Mouse (Mus musculus): Measurements from ENCODE around the gene Ctps2.
"Not testable (repeated sequence)": the region's sequence is repeated elsewhere in the genome, so short reads cannot be mapped to it uniquely, and the experiment has no call there.

Ctps2 gene

DNA sequence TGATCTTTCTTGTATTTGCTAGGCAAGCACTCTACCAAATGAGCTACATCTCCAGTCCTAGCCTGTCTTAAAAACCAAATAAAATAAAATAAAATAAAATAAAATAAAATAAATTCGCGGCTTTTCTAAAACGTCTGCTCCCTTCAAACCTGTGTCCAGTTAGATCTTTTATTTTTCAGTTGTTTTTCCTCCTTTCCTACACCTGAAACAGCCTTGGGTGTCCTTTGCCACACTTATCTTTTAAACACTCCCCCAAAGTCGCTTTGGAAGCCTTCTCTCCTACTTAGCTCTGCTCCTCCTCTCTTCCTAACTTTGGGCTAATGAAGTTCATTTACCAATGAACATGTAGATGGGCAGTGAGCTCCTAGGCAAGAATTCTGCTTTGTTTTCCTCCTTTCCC is at the start of gene Ctps2:
TSS of gene Ctps2 (plus strand) at position 301 of the 400 bp plus-strand sequence.
- DNase-seq (ENCODE audit: low read depth, low spot score): no peak

DNA sequence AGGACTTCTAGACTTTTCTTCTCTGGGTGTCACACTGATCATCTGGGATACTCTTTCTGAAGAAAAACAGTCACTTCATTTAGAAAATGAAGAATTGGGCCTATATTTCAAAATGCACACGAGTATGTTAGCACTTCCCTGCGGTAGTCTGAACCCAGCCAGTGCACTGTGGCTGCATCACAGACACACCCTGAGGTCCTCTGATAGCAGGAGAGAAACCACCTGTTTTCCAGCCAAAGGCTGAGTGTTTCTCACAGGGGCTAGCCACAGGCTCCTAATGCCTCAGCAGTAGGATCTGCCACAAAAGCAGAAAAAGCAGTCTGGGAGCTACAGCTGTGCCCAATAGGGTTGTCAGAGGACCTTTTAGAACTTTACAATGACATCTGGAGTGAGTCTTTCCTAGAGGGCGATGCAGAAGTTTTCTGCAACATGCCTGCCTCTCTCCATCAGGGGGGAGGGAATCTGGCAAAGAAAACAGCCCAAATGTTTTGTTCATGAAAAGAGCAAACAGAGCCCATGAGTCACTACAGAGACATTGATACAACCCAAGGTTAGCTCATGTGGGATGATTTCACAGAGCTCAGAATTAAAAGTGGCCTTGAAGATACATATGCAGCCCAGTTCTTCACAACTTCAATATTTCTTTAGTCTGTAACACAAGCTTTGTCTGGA is 32.6 kb upstream of the Ctps2 start:
- DNase-seq (ENCODE audit: low read depth, low spot score): no peak

DNA sequence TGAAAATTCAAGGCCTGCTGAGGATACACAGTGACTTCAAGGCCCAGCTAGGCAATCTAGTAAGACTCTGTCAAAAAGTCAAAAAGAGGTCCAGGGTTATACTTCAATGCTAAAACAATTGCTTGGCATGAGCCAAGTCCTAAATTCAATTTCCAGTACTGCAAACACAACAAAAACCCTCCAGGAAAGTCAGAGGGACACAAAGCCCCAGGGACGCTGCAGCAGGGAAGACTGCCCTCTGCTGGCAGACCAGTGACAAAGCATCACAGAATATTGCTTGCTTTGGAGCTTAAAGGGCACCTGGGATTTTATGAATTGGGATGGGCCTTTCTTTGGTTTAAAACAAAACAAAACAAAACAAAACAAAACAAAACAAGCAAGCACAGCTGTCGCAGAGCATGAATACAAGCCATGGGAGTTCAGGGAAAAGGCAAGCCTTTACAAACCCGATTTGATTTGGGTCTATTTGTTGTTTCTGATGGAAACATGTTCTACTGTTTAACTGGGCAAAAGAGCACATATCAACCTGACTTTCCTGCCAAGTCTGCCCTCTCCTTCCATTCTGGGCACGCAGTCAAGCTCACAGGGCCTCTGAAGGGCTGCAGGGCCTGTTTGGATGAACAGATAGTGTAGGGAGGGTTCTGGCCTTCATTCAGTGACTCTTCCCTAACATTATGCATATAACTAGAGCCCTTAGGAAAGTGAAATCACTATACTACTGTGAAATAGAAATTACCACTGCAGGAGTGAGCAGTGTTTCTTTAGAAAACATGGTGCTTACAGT is 29.1 kb upstream of the Ctps2 start:
- no peak for DNase-seq (ENCODE audit: low read depth, low spot score)

DNA sequence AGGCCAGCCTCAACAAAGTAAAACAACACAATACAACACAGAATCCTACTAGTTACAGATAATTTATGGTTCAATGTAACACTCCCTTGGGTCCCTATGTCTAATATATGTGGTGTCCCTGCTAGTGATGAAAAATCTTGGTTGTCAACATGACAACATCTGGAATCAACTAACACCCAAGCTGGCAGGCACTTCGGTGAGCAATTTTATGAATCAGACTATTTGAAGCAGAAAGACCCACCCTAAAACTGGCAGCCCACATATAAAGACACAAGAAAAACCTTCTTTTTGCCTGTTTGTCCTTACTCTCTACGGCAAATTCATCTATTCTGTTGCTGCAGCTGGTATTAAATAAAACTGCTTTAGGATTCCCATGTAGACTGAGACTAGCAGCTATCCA is 27.3 kb upstream of the Ctps2 start:
- no peak for DNase-seq (ENCODE audit: low read depth, low spot score)

DNA sequence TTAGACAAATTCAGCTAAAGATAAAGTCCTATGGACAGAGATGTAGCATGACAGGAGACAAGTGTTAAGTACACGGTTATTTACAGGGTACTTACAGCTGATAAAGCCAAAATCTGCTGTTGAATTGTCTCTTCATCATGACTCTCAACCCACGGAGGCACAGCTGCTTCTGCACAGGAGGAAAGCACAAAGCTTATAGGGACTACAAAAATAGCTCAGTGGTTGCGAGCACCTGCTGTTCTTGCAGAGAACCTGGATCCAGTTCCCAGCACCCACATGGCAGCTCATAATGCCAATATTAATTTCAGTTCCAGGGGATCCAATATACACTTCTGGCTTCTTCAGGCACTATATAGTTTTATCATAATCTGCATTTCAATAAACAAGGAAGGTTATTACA is 22.8 kb upstream of the Ctps2 start:
- no peak for DNase-seq (ENCODE audit: low read depth, low spot score)

DNA sequence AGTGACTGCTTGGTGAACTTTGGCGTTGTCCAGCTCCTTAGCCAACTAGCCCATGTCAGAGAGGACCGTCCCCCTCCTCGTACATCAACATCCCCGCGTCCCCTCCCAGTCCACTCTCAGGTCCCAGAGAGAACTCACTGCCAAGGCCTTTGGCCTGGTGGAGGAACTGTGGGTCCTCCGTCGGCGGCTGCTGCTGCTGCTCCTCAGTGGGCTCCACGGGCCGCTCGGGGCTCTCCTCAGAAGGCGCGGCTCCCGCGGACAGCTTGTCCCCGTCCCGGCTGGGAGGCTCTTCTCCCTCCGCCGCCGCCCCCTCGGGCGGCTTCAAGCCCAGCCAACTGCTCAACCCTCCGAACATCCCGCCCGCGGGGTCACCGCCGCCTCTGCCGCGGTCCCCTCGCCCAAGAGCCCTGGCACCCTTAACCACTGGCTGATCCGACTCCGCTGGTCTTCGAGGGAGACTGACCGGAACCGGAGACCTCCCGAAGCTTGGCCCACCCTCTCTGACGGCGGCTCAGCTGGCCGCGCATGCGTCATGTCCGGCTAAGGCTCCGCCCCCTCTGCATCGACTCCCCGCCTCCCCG is 13.0 kb upstream of the Ctps2 start, which contains the start of gene Syap1:
TSS of gene Syap1 (minus strand) at position 517 of the 581 bp plus-strand sequence.
- DNase-seq (ENCODE audit: low read depth, low spot score): peak; percentile 86

DNA sequence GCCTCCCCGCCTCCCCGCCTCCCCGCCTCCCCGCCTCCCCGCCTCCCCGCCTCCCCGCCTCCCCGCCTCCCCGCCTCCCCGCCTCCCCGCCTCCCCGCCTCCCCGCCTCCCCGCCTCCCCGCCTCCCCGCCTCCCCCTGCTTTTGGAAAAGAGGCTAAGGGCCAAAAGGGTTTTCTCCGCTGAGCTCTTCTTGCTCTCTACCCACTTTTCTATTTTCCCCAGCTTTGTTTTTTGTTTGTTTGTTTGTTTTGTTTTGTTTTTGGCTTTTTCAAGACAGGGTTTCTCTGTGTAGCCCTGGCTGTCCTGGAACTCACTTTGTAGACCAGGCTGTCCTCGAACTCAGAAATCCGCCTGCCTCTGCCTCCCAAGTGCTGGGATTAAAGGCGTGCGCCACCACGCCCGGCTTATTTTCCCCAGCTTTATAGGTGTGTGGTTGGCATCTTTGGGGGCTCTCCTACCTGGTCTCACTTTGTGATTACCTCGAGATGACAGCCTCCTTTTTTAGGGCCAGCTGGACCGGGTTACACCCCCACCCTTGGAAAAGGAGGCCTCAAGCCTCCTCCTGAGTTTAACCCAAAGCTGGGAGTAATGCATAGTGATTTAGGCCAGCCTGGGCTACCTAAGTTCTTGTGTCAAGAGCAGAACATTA is 12.3 kb upstream of the Ctps2 start:
- not testable (repeated sequence) for DNase-seq (ENCODE audit: low read depth, low spot score)

DNA sequence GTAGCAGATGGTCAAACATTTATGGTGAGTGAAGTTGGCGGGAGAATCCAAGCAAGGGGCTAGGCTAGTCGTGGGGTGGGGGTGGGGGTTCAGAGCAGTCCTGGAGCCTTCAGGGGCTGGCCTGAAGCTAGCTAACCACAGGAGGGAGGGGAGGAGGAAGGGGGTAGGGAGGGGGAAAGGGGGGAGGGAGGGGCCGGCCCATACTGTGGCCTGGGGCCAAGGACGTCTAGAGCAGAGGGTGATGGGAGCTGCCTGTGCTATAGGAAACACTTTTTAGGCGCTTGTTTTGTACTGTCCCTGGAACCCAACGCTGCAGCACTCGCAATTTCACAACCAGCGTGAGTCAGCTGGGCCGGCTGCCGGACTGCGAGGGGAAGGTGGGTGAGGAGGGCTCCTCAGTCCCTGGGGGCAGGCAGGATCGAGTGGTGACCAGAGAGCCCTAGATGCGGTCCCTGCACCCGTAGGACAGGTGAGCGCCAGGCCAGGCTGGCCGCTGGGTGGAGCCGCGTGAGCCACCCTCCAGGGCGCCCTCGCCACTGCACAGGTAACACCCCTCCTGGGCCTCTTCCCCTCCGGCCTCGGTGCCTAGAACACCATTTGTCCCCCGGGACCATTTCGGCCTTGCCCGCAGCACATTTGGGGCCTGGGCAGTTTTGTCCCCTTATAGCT is 467 bp downstream of the Ctps2 start:
- peak; percentile 12 for DNase-seq (ENCODE audit: low read depth, low spot score)

DNA sequence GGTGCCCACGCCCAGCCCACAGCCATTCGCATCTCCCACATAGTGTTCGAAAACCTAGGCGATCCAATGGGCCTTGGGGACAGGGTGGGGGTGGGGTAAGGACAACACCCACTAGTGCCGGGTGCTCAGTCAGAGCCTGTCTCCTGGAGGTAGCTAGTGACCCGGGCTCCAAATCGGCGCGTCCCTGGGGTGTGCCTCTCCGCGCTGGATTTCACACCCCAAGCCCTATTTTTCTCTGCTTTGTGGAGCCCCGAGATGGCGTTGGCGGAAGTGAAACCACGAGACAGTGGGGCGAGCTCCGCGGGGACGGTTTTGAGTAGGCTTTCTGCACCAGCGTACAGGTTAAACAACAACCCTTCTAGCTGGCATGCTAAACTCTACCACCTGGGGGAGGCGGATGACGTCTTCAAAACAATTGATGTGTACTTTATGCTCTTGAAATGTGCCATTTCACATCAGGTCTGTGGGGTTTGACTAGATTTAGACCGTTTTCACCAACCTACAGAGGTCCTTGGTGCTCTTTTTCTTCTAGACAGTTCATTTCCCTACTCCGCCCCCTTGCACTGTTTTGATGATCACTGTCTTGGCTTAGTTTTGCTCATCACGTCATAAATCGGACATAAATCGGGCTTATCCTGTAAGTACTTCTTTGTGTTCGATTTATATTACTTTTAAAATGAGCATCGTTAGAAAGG is 1.1 kb downstream of the Ctps2 start:
- peak; percentile 1 for DNase-seq (ENCODE audit: low read depth, low spot score)

DNA sequence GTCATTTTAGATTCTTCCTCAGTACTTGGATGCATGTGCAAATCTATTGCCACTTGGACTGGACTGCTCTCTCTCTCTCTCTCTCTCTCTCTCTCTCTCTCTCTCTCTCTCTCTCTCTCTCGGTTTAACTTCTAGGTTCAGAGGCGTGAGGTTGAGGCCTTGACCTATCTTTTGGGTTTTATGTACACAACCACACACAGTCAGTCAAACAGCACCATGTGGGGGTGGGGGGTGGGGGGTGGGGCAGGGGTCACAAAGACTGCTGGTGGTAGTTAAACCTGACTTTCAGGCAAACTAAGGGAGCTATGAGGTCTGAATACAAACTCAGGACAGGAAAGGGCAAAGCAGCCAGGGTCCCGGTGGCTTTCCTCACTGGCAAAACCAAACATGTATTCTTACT is 6.5 kb downstream of the Ctps2 start:
- no peak for DNase-seq (ENCODE audit: low read depth, low spot score)

DNA sequence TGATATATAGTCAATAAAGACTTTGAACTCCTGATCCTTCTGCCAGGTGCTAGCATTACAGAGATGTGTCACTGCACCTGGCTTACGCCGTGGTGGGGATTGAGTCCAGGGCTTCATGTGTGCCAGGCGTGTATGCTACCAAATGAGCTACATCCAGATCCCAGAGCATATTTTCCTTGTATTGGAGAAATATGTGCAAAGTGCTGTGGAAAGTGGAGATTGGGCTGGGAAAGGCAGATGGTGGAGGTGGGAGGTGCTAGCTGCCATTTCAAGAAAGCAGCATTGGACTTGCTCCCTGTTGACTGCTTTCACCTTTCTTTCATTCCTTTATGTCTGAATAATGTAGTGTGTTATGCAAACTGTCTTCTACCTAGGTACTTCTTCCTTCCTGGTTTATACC is 12.6 kb downstream of the Ctps2 start:
- no peak for DNase-seq (ENCODE audit: low read depth, low spot score)

DNA sequence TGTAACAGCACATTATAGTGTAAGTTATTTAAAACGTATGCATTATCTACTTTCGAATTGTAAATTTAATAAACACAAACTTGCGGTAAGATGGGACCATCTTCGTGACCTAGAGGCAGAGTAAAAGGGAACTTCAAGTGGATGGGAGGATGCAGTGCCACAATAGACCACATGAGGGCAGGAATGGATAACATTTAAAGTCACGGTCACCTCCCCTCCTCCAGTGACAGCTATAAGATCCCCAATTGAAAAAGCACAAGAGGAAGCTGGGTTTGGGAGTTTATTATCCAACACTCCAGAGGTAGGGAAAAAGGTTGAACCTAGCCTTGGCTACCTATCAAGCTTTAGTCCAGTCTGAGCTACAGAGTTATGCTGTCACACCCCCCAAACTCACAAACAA is 14.7 kb downstream of the Ctps2 start:
- DNase-seq (ENCODE audit: low read depth, low spot score): peak; percentile 8

DNA sequence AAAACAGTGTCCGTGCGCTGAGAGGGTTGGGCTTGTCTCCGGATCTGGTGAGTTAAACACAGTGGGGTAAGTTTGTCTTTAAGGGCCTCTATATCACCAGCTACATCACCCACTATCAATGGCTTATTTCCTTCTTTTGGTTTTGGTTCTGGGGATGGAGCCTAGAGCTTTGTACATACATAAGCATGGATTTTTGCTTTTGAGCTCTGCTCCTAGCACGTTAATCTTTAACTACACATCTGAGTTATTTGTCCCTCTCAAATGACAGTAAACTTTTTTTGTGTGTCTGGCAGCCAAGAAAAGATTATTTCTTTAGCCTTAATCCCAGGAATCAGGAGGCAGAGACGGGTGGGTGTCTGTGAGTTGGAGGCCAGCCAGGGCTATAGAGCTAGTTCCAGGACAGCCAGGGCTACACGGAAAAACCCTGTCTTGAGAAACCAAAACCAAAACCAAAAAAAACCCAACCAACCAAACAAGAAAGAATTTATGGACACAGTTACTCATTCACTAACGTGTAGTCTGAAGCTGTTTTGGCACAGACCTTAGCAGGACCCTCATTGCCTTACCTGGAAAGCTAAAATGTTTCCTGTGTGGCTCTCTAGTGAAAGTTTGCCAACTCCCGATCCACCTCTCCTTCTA is 20.6 kb downstream of the Ctps2 start:
- DNase-seq (ENCODE audit: low read depth, low spot score): no peak

DNA sequence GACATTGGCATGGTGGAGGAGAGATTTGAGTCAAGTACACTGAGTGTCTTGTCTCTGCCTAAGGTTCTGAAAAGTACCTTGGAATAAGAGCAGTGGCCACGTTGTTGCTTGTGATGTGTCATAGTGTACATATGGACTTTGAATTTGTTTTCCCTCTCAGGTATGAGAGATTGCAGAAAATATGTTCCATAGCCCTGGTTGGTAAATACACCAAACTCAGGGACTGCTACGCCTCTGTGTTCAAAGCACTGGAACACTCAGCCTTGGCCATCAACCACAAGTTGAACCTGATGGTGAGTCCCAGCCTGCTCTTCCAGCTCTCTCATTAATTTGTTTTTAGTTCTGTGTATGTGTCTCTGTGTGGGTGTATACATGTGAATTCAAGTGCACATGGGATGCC is 30.4 kb downstream of the Ctps2 start:
- no peak for DNase-seq (ENCODE audit: low read depth, low spot score)

DNA sequence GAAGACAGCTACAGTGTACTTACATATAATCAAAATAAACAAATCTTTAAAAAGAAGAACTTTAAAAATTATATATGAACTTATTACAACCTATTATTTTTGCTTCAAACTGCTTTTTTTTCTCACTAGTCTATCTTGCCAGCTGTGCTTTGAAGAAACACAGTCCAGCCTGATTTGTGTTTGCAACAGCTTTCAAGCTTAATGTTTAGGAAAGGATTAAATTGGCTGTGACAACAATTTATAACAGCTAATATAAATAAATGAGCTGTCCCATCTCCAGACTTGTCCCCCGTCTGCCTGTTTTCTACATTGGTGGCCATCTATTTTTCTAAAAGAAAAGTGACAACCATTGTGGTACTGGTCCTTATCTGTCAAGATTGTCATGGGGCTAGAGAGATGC is 41.0 kb downstream of the Ctps2 start:
- no peak for DNase-seq (ENCODE audit: low read depth, low spot score)

DNA sequence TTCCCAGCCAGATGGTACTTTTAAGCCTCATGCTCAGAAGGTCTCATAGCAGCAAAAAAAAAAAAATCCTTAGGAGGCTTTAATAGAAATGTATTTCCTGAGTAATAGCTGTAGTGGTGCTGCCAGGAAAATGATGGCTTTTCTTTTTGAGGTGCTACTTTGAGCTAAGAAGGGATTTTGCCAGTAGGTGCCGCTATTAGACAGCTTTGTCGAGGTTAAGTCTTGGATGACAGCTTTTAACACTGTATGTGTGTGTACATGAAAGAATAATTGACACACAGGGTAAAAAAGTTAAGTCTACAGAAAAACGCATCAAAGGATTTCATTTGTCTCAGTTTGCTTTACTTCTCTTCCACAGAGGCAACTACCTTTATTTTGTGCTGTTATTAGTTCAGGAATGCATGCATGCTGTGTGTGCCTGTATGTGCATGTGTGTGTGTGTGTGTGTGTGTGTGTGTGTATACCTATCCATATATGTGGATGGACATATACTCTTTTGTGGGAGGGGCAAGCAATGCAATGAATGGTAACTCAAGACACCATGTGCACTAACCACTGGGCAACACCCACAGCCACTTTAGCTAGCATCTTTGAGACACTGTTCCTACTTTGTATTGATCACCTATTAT is 48.9 kb downstream of the Ctps2 start:
- DNase-seq (ENCODE audit: low read depth, low spot score): peak; percentile 0

DNA sequence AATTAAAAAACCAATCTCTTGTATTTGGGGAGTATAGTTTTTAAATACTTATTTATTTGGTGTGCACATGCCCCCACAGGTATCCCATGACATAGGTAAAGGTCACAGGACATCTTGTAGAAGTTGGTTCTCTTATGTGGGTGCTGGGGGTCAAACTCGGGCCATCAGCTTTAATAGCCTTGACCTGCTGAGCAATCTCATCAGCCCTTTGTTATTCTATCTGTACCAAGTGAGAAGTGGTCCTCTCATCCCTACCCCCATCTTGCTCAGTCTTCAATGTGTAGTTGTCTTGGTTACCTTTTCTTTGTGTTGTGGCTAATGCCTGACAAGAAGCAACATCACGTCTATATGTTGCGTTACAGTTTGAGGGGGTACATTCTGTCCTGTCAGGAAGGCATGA is 56.9 kb downstream of the Ctps2 start:
- no peak for DNase-seq (ENCODE audit: low read depth, low spot score)

DNA sequence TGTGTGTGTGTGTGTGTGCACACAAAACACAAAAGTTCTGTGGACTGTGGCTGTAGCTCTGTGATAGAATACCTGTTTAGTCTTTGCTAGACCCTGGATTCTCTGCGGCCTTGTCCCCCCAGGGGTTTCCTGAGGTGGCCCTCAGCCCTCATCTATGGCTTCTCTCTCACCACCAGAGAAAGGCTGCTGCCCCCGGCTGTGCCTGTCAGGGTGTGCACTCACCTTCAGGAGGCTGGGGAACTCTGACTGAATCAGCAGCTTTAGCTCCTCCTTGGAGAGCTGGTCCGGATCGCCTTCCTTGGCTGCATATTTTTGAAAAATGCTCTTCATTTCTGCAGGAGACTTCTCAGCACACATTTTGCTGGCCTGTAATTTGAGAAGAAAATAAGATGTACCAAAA is 62.8 kb downstream of the Ctps2 start:
- DNase-seq (ENCODE audit: low read depth, low spot score): no peak

DNA sequence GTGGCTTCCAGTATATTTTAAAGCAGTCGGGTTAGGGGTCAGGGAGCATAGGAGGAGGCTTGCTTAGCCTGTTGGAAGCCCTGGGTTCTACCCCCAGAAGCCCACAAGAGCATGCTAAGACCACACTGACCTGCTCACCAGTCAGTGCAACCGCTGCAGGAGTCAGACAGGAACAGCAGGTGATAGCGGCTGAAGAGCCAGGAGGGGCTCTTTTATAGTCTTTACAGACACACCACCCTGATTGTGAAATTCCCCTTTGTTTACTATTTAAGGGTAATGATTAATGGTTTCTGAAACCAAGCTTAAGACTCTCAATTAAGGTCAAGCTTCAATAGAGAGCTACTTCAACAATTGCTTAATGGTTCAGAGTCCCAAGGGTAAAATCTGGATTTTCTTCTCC is 63.3 kb downstream of the Ctps2 start, which contains the start of gene S100g:
TSS of gene S100g (minus strand) at position 217 of the 400 bp plus-strand sequence.
- no peak for DNase-seq (ENCODE audit: low read depth, low spot score)

DNA sequence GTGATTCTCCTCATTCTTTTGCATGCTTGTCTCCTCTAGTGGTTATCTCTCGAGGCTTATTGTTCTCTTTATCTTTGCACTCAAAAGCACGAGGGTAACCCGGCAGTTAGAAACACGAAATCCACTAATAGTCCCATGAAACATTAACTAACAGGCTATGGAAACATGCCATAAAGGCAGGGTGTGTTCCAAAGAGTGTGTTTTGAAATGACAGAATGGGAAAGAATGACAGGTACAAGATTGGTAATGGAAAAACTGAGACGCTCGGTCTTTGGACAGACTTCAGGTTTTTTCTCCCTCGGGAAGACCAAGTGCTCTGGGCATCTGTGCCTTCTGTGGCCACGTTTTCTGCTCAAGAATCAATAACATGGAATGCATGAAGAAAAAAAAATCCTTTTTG is 66.4 kb downstream of the Ctps2 start:
- no peak for DNase-seq (ENCODE audit: low read depth, low spot score)
